Mouse (Mus musculus) erythroblast, embryonic 14.5 days (primary cell): ENCODE results near the gene Nfatc2.

Experiments
- GATA1 ChIP-seq: IDR thresholded peaks from 2 replicates; pipeline ENCODE4 v1.6.1; 2012; ENCODE audit warnings: low read length, inconsistent platforms, mixed read lengths
- TAL1 ChIP-seq: IDR thresholded peaks from 3 replicates; pipeline ENCODE4 v1.6.1; 2012; ENCODE audit warnings: low read length, inconsistent platforms, mixed read lengths

GRCm38 (mm10) chr2:168579601-168580130, 21.8 kb downstream of the Nfatc2 start:
- no peak for TF ChIP-seq GATA1
- TF ChIP-seq TAL1: no peak
